Mouse (Mus musculus) embryonic stem cell, embryonic (primary cell): ENCODE data around the gene Slc22a21.
"Not testable (repeated sequence)": the region's sequence is repeated elsewhere in the genome, so short reads cannot be mapped to it uniquely, and the experiment has no call there.

ENCODE experiments used
- CTCF ChIA-PET, 4 experiments: fragments of 300-600 bp in 2 of 4; fragments of 350-600 bp in 2 of 4; sonication (Branson Sonifier 250); formaldehyde crosslinking; loops; one replicate each; lab custom pipeline; 2022; ENCODE audit warnings: inconsistent platforms in 2 of 4; lab: Charles Lee
- POLR2A ChIA-PET, 4 experiments: fragments of 300-600 bp in 2 of 4; fragments of 350-600 bp in 2 of 4; sonication (Branson Sonifier 250); formaldehyde crosslinking; loops; one replicate each; lab custom pipeline; 2022; ENCODE audit warnings: antibody characterized with exemption in 4 of 4, inconsistent platforms in 1 of 4; lab: Charles Lee

The Slc22a21 gene

DNA sequence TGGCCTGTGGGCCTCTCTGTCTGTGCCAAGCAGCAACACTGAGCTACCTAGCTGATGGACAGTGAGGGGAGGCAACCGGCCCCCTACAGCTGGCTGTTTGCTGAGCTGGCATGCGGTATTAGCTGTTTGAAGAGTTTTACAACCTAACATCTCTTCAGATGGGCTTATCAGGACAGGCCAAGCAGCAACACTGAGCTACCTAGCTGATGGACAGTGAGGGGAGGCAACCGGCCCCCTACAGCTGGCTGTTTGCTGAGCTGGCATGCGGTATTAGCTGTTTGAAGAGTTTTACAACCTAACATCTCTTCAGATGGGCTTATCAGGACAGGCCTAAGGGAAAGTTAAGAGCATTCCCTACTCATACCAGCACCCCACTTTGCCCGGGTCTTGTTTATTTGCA, 26.2 kb upstream of the Slc22a21 start:
- POLR2A ChIA-PET, result not testable (repeated sequence)

DNA sequence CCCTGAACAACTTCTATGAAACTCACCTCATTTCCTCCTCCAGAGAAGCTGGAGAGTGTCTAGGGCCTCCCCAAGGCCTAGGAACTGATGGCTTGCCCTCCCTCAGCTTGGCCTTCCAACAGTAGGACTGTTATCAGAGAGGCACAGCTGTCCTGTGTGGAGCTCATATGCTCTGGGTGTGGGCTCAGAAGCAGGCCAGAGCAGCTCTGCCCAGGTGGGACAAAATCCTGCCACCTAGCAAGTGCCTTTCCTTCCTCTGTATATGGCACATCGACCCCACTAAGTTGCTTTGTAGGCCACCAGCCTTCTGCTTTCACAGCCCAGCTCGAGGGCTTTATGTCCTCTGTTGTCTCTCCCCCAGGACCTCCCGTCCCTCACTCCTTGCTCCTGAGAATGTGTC, 24.6 kb upstream of the Slc22a21 start:
- ChIA-PET POLR2A (no interaction called here), CTCF (interaction anchor here in 3 of 4 experiments (0.5 to 2.5 kb wide), 5 partner anchors 49 to 350 kb away, joined by 3 to 12 read pairs (median 8); no protein-coding TSS in a partner anchor)

More for the DNA sequence above, 26.2 kb upstream of the Slc22a21 start:
- CTCF ChIA-PET, result interaction anchor here (0.5 to 2.2 kb wide), 7 partner anchors 48 to 179 kb away, joined by 3 to 8 read pairs (median 4); no protein-coding TSS in a partner anchor

DNA sequence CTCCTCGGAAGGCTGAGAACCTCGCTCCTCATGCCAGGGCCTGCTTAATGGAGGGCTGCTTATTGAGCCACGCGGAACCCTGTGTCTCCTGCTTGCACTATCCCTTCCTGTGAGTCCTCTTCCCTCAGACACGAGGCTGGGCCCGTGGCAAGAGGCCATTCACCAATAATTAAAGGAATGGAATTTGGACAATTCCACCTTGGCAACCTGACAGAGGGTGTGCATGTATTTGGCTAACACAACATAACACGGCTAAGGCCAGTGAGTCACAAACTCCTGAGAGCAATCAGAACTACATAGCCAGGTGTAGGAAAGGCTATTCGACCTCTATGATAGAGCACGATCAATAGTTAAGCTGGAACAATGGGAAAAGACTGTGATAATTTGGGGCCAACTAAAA, 24.1 kb upstream of the Slc22a21 start:
- ChIA-PET CTCF (interaction anchor here in 3 of 4 experiments (0.5 to 2.5 kb wide), 5 partner anchors 50 to 350 kb away, joined by 3 to 12 read pairs (median 8); no protein-coding TSS in a partner anchor), POLR2A (no interaction called here)

DNA sequence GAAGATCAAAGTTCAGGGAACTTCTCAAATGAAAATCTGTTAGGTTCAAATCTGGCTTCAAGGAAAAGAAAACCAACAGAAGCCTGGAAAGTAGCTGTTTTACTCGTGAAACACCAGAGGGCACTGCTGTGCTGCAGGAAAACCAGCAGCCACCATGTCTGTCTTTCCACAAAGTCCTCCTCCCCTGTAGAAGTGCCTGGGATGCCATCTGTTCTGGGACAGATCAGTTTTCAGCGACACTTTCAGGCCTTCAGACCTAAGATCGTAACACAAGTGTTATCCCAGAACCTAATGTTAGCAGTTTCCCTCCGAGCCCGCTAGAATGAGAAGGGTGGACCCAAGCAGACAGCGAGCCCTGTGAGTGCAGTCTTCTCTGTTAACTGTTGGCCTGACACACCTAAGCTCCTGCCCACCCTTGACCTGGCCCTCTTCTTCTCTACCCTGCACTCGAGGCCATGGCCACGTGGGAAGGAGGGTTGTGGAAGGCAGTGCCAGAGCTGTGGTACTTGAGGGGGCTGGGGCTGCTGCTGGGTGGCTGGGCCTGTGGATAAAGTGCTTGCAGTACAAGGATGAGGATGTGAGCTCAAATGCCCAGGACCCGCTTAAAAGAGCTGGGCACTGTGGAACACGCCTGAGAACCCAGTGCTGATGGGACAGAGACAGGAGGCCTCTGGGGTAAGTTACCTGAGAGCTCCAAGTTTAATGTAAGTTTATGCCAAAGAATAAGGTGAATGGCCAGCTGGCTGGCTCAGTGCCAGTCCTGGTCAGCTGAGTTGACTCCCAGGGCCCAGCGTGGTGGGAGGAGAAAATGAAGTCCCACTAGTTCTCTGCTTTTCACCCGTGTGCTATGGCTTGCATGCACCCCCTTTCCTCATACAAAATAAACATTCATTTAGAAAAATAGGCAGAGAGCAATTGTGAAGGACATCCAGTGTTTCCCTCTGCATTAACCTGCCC, 22.9 kb upstream of the Slc22a21 start:
- ChIA-PET POLR2A (interaction anchor here (0.6 to 1.6 kb wide), 11 partner anchors 50 to 1095 kb away, joined by 3 to 10 read pairs (median 3); partner anchors contain the start of gene Gm2a (in 1 of the 4)), CTCF (interaction anchor here (0.5 to 2.6 kb wide), 85 partner anchors 8 to 520 kb away, joined by 3 to 105 read pairs (median 5); partner anchors contain the start of genes Slc22a21 (in 2 of the 4), Slc22a4 (in 2 of the 4), Gm12216 (in 1 of the 4) and Rapgef6 (in 1 of the 4))

DNA sequence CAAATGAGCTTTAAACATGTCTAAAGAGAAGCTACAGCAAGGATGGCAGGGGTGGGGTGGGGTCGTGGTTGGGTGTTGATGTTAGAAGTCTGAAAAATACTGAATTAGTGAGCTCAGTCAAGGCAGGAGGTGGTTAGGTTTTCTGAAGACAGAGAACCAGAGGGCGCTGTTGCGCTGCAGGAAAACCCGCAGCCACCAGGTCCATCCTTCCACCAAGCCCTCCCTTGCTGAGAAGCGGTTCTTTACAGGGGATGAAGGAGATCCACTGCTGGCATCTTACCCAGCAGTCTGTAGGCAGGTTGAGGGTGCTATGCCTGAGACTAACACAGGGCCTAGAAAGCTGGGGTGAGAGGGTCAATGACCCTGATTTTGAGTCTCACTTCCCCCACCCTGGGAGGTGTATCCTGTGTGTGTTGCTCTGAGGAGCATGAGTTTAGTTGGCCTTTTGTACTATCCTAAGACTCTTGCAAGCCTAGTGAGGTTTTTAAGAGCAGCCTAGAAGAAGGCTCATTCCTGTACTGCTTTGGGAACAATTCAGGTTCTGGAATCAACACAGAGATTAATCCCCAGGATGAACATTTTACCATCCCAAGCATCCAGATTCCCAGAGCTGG, 22.1 kb upstream of the Slc22a21 start:
- ChIA-PET POLR2A (interaction anchor here (0.5 to 1.6 kb wide), 14 partner anchors 19 to 1095 kb away, joined by 3 to 10 read pairs (median 3); partner anchors contain the start of genes Gm2a (in 1 of the 4) and Slc22a21 (in 1 of the 4)), CTCF (interaction anchor here (0.6 to 2.6 kb wide), 97 partner anchors 9 to 521 kb away, joined by 3 to 105 read pairs (median 5); partner anchors contain the start of genes Slc22a21 (in 3 of the 4), Slc22a4 (in 2 of the 4), Gm12216 (in 1 of the 4) and Rapgef6 (in 1 of the 4))

- ChIA-PET POLR2A (no interaction called here), CTCF (interaction anchor here in 1 of 4 experiments (0.7 kb wide), 1 partner anchor 91 kb away, joined by 3 read pairs; no protein-coding TSS in a partner anchor)
Observed at GRCm38 (mm10) chr11:53997661-53998060, 17.5 kb upstream of the Slc22a21 start.

GRCm38 (mm10) chr11:53992264-53992663, 12.1 kb upstream of the Slc22a21 start:
- POLR2A ChIA-PET, result no interaction called here
- CTCF ChIA-PET, result interaction anchor here in 3 of 4 experiments (1.2 to 2.5 kb wide), 5 partner anchors 10 to 61 kb away, joined by 3 to 13 read pairs (median 4); no protein-coding TSS in a partner anchor

GRCm38 (mm10) chr11:53989232-53989631, 9.1 kb upstream of the Slc22a21 start:
- CTCF ChIA-PET, result interaction anchor here in 2 of 4 experiments (0.7 to 1.9 kb wide), 6 partner anchors 9 to 252 kb away, joined by 3 to 7 read pairs (median 4); partner anchors contain the start of gene Slc22a21 (in 1 of the 2)

GRCm38 (mm10) chr11:53988081-53988480, 7.9 kb upstream of the Slc22a21 start:
- ChIA-PET POLR2A (no interaction called here), CTCF (interaction anchor here in 1 of 4 experiments (1.0 kb wide), 1 partner anchor 276 kb away, joined by 3 read pairs; no protein-coding TSS in a partner anchor)

More at GRCm38 (mm10) chr11:53989232-53989631, 9.1 kb upstream of the Slc22a21 start:
- POLR2A ChIA-PET, result interaction anchor here in 1 of 4 experiments (3.1 kb wide), 1 partner anchor 9 kb away, joined by 8 read pairs; the partner anchor contains the start of gene Slc22a21

DNA sequence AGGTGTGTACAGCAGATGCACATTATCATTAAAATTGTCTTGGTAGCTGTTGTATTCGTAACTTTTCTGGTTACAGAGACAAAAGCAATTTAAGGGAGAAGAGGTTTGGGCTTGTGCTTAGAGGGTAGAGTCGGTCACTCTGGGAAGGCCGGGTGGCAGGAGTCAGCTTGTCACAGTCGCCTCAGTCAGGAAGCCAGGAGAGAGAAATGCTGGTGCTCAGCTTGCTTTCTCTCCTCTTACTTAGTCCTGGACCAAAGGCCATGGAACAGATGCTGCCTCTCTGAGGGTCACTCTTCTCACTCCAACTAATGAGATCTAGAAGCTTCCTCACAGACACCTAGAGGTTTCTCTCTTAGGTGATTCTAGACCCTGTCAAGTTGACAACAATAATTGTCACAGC, 1.3 kb upstream of the Slc22a21 start:
- CTCF ChIA-PET, result interaction anchor here in 1 of 4 experiments (1.6 kb wide), 1 partner anchor 107 kb away, joined by 6 read pairs; no protein-coding TSS in a partner anchor
- POLR2A ChIA-PET, result interaction anchor here in 1 of 4 experiments (1.7 kb wide), 2 partner anchors 50 to 89 kb away, joined by 7 to 22 read pairs; partner anchors contain the start of gene Slc22a5

DNA sequence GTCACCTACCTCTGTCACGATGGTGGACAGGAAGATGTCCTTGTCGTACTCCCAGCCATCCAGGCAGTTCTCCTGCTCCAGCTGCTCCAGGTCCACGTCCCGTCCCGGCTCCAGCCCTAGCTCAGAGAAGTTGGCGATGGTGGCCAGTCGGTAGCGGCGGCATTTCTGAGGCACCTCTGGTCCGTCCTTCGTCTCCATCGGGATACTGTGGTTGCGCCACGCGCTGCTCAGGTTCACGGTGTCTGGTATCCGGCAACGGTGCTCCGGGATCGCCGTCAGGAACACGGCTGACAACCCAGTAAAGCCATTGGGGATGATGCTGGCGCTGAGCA, 710 bp downstream of the Slc22a21 start:
- POLR2A ChIA-PET, result interaction anchor here in 3 of 4 experiments (0.8 to 2.1 kb wide), 7 partner anchors 10 to 272 kb away, joined by 3 to 8 read pairs (median 4); partner anchors contain the start of gene Rad50 (in 1 of the 3)

GRCm38 (mm10) chr11:53977672-53978071, 2.5 kb downstream of the Slc22a21 start:
- CTCF ChIA-PET, result interaction anchor here in 2 of 4 experiments (0.7 to 1.2 kb wide), 3 partner anchors 46 to 111 kb away, joined by 3 to 4 read pairs (median 4); no protein-coding TSS in a partner anchor
- POLR2A ChIA-PET, result no interaction called here

More for the DNA sequence above, 710 bp downstream of the Slc22a21 start:
- CTCF ChIA-PET, result interaction anchor here in 3 of 4 experiments (0.6 to 1.3 kb wide), 4 partner anchors 23 to 48 kb away, joined by 3 to 10 read pairs (median 4); no protein-coding TSS in a partner anchor

DNA sequence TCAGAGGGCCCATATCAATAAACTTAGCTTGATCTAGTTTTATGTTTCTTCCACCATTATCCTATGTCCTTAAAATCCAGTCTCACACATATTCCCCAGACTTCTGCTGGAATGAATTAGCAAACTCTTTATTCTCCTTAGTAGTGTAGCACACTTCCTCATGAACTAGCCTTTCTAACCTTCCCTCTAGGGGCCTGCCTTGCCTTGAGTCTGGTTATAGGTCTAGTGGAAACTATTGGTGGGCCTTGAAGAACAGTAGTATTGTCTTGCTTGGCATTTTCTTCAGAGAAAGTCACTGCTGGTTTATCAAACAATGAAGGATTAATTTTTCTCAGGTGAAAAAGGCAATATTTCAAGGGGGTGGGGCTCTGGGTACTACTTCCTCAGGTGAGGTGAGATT, 4.6 kb downstream of the Slc22a21 start:
- CTCF ChIA-PET, result no interaction called here
- POLR2A ChIA-PET, result no interaction called here

DNA sequence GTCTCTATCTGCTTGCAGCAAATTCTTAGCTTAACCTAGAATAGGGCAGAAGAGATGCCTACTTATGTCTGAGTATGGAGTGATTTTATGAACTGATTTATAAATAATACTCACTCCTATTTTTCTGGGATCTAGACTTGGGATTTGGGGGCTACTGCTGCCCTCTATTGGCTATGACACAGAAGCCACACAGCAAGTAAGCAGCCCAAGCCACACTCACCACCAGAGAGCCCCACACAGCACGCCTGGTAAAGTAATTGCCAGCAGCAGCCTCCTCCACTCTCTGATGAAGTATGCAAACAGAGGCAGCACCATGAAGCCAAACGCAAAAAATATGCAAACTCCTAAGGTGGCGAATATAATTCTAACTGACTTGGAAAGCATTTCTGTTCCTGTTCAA, 21.1 kb downstream of the Slc22a21 start:
- ChIA-PET CTCF (interaction anchor here in 1 of 4 experiments (0.6 kb wide), 1 partner anchor 141 kb away, joined by 9 read pairs; the partner anchor contains the start of gene P4ha2), POLR2A (no interaction called here)

DNA sequence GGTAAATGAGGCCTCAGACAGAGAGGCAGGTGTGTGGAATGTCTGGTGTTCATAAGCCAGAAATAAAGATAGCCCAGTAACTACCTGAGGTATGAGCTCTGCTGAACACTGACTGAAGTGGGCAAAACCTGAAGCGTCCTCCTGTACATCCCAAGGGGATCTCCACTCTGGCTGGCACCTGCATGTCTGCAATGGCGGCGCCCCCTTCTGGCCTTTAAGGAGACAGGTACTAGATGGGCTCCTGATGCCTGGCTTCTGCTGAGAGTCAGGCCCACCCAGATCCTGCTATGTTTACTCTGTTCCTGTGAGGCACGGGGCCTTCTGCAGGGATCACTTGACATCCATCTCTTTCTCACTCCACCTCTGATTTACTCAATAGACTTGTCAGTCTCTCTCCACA, 22.0 kb downstream of the Slc22a21 start:
- POLR2A ChIA-PET, CTCF ChIA-PET: not testable (repeated sequence)

DNA sequence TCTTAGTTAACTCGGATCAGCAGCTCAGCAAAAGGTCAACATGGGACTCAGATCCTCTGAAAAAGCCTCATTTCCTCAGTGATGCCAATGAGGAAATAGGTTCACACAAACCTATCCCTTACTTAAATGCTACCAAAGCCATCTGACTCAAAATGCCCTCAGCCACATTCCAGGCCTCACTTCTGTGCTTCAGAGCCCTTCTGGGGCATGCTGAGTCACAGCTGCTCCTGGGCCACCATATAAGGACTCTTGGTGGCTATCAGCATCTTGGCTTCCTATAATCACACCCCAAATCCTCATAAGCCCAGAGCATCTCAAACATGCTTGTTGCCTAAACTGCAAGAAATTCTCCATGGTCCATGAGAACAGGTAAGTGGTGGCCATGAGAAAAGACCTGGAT, 23.5 kb downstream of the Slc22a21 start:
- ChIA-PET POLR2A (interaction anchor here in 1 of 4 experiments (0.7 kb wide), 1 partner anchor 187 kb away, joined by 3 read pairs; no protein-coding TSS in a partner anchor), CTCF (no interaction called here)

- CTCF ChIA-PET, result interaction anchor here in 1 of 4 experiments (0.6 kb wide), 2 partner anchors 215 to 219 kb away, joined by 3 to 4 read pairs; no protein-coding TSS in a partner anchor
- POLR2A ChIA-PET, result no interaction called here
Observed at GRCm38 (mm10) chr11:53954653-53955052, 25.5 kb downstream of the Slc22a21 start.

- POLR2A ChIA-PET, CTCF ChIA-PET: not testable (repeated sequence)
Observed at GRCm38 (mm10) chr11:53950133-53950532, 30.0 kb downstream of the Slc22a21 start.
